Mouse (Mus musculus): ENCODE measurements around the gene Copz1. TPM values are rescaled to one million over a fixed set of nuclear protein-coding genes. Genes with fewer than 3 reads are reported as not detected.

The Copz1 gene
- polyA plus RNA-seq, 1 experiment from 2014 or later = 163 TPM

DNA sequence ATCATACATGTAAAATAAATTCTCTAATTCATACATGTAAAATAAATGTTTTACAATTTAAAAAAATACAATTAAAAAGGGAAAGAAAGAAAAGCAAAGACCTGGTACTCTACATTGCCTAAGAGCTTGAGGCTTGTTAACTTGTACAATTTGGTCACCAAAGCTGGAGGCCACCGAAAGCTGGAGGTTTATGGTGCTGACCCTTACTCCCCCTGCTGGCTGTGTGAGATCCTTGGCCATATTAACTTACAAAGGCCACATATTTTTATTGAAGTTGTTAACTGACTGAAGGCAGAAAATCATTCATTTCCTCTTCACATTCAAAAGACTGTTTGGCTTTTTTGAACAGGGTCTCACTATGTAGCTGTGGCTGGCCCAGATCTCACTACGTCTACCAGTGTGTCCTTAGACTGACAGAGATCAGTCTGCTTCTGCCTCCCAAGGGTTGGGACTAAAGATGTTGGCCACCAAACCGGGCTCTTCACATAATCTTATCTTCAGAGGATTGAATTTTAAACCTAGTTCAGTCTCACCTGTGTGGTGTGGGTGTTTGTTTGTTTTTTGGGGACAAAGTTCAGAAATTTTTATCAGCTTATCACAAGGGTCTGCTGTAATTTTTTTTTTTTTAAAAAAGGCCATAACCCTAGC is 8.4 kb downstream of the Copz1 start:
- Histone ChIP-seq H3K4me2 (no peak overlapping the region), H3K4me3 (no peak overlapping the region), H3K36me3 (peaks cover 11% of the 10 kb centered on the region), H3K9me3 (no peaks in the 10 kb centered on the region), H3K4me1 (peaks cover 25% of the 10 kb centered on the region), H3K27me3 (replicated peaks) (no peaks in the 10 kb centered on the region), H3K9ac (no peak overlapping the region), H3K27ac (replicated peaks) (no peak overlapping the region)
- WGBS = 59% methylated on average over 3 of the region's 3 CpGs
- no peak for ATAC-seq (ENCODE audit: extremely low read depth, insufficient number of reproducible peaks, low FRiP score, low TSS enrichment)

DNA sequence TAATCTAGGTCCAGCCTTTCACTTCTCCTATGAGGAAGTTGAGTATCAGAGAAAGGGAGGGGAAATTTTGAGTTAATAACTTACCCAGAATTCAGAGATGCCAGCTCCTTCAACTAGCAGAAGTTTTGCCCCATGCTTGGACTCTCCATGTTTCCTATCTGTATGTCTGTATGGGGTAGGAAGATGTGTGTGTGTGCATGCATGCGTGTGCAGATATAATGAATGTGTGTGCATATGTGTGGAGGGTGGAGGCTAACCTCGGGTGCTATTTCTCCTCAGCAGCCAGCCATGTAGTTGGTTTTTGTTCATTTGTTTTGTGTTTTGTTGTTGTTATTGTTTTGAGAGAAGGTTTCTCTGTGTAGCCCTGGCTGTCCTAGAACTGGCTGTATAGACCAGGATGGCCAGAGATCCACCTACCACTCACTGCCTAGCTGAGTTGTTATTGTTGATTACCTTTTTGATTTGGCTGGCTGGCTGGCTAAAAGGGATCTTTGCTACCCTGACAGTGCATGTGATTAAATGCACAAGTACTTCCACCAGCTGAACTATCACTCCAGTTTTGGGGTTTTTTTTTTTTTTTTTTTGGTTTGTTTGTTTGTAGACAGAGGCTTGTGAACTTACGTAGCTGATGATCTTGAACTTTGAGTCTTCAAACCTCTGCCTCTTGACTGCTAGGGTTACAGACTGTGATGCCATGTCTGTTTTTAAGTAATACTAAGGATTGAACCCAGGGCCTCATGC is 9.1 kb downstream of the Copz1 start:
- no peaks in the 10 kb centered on the region for H3K9me3 ChIP-seq
- H3K9ac ChIP-seq = no peak overlapping the region
- WGBS = 93% methylated on average over 3 of the region's 3 CpGs
- peaks cover 29% of the 10 kb centered on the region for H3K4me1 ChIP-seq
- H3K4me3 ChIP-seq = no peak overlapping the region
- H3K27ac ChIP-seq (replicated peaks) = no peak overlapping the region
- no peaks in the 10 kb centered on the region for H3K27me3 ChIP-seq (replicated peaks)
- ATAC-seq (ENCODE audit: extremely low read depth, insufficient number of reproducible peaks, low FRiP score, low TSS enrichment) = no peak
- H3K36me3 ChIP-seq = peaks cover 11% of the 10 kb centered on the region
- H3K4me2 ChIP-seq = no peak overlapping the region

DNA sequence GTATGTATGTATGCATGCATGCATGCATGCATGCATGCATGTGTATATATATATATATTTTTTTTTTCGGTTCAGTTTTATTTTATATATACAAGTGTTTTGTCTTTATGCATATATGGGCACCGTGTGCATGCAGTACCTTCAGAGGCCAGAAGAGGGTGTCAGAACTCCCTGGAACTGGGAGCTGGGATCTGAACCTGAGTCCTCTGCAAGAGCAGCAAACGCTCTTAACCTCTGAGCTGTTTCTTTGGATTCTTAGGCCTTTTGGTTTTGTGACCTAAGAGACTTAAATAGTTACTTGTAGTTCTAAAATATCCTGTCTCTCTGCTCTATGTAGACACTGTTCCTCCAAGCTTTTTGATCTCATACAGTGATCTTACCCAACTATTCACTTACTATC is 11.6 kb downstream of the Copz1 start:
- no peak for ATAC-seq (ENCODE audit: extremely low read depth, insufficient number of reproducible peaks, low FRiP score, low TSS enrichment)
- H3K9ac ChIP-seq = no peak overlapping the region
- peak overlapping the region; percentile 85; the same call in 1 of the 2 replicates for H3K27ac ChIP-seq (replicated peaks)
- H3K9me3 ChIP-seq = no peaks in the 10 kb centered on the region
- H3K4me1 ChIP-seq = peaks cover 29% of the 10 kb centered on the region
- H3K4me3 ChIP-seq = no peak overlapping the region
- peaks cover 17% of the 10 kb centered on the region for H3K36me3 ChIP-seq
- H3K4me2 ChIP-seq = no peak overlapping the region
- no peaks in the 10 kb centered on the region for H3K27me3 ChIP-seq (replicated peaks)
- 63% methylated on average over 3 of the region's 3 CpGs for WGBS

DNA sequence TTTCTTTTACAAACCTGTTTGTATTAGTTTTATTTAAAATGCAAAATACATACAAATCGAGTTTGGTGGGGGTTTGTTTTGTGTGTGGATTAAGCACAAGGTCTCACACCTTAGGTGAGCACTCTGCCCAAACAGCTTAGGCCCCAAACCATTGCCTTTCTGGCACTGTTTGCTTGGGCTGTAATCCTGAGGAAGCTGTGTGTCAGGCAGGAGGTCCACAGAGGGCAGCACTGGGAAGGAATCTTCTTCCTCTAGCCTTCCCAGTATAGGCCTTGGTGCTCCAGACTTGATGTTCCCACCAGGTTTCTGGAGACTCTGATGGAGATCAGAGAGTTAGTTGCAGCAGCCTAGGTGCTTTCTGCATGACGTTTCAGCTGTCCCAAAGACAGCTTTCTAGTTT is 12.1 kb downstream of the Copz1 start:
- H3K4me3 ChIP-seq = no peak overlapping the region
- 30% methylated on average over 2 of the region's 2 CpGs for WGBS
- H3K36me3 ChIP-seq = peaks cover 23% of the 10 kb centered on the region
- ATAC-seq (ENCODE audit: extremely low read depth, insufficient number of reproducible peaks, low FRiP score, low TSS enrichment) = no peak
- H3K9me3 ChIP-seq = no peaks in the 10 kb centered on the region
- H3K9ac ChIP-seq = peak overlapping the region; percentile 59; the same call in 1 of the 2 replicates
- H3K4me1 ChIP-seq = peaks cover 34% of the 10 kb centered on the region
- H3K27me3 ChIP-seq (replicated peaks) = no peaks in the 10 kb centered on the region
- peak overlapping the region; percentile 85 for H3K27ac ChIP-seq (replicated peaks)
- H3K4me2 ChIP-seq = no peak overlapping the region

DNA sequence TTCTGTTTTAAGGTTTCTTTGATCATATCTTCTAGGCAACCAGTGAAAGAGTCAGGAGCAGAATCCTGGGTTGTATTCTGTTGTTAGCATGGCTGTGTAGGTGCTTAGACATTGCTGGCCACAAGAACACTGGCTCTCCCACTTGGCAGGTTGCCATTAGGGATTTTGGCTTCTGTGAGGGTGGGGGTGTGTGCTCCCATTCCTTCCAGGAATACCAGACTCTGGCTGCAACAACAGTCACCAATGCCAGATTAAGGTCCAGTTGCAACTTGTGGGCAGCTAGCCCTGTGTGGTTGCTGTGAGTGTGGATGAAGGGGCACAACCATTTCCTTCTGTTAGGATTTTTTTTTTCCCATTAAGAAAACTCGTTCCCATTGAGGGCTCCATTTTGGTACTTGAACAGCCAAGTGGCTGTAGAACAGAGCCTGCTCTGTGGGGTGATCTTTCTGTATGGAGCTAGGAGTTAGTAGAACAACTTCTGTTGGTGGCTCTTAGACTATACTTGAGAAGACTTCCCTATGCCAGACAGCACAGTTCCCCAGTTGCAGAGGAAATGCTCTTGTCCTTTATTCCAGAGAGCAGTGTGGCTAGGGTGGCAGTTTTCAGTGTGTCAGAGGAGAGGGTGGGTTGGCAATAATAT is 13.4 kb downstream of the Copz1 start:
- ATAC-seq (ENCODE audit: extremely low read depth, insufficient number of reproducible peaks, low FRiP score, low TSS enrichment) = no peak
- Histone ChIP-seq H3K4me3 (no peak overlapping the region), H3K27me3 (replicated peaks) (no peaks in the 10 kb centered on the region), H3K9me3 (no peaks in the 10 kb centered on the region), H3K36me3 (peaks cover 33% of the 10 kb centered on the region), H3K9ac (peak overlapping the region; percentile 59; the same call in 1 of the 2 replicates), H3K4me2 (peak overlapping the region; percentile 24), H3K4me1 (peaks cover 30% of the 10 kb centered on the region), H3K27ac (replicated peaks) (peak overlapping the region; percentile 85)
- WGBS = 42% methylated on average over 1 of the region's 1 CpGs

DNA sequence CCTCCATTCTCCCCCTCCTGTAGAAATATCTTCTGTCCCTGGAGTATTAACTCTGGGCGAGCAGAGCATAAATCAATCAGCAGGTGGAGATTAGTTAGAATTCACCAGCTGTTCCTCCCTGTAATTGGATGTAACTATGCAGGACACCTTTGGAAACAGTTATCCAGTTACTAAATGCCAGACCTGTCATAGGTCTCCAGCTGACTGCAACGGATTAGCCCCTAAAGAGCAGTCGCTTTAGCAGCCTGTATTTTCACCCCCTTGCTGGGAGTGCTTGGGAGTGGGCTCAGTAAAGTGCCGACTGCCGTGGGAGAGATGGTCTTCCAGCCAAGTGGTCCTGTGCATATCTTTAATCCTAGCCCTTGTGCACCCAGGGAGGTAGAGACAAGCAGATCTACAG is 17.1 kb downstream of the Copz1 start:
- WGBS = 43% methylated on average over 5 of the region's 5 CpGs
- 0 out of 2 replicates have a peak, but pooled peaks cover 3% of the 10 kb centered on the region for H3K9me3 ChIP-seq
- no peak for ATAC-seq (ENCODE audit: extremely low read depth, insufficient number of reproducible peaks, low FRiP score, low TSS enrichment)
- H3K27ac ChIP-seq (replicated peaks) = no peak overlapping the region
- H3K4me3 ChIP-seq = no peak overlapping the region
- H3K36me3 ChIP-seq = peaks cover 64% of the 10 kb centered on the region
- H3K4me1 ChIP-seq = peaks cover 28% of the 10 kb centered on the region
- H3K27me3 ChIP-seq (replicated peaks) = no peaks in the 10 kb centered on the region
- no peak overlapping the region for H3K4me2 ChIP-seq
- peak overlapping the region; percentile 33; the same call in 1 of the 2 replicates for H3K9ac ChIP-seq

DNA sequence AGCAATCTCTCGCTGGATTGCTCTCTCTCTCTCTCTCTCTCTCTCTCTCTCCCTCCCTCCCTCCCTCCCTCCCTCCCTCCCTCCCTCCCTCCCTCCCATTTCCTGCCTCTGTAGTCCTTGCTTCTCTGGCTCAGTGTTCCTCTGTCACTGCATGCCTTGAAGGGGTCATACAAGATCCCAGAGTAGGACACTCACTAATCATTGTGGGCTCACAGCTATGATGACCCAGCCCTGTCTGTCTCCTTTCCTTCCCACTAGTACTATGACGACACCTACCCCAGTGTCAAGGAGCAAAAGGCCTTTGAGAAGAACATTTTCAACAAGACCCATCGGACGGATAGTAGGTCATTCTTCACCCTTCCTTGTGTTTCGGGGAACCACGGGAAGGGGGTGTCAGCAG is 17.9 kb downstream of the Copz1 start:
- Histone ChIP-seq H3K27me3 (replicated peaks) (no peaks in the 10 kb centered on the region), H3K27ac (replicated peaks) (no peak overlapping the region), H3K4me2 (no peak overlapping the region), H3K4me3 (no peak overlapping the region), H3K9ac (no peak overlapping the region), H3K4me1 (peaks cover 21% of the 10 kb centered on the region), H3K36me3 (peaks cover 71% of the 10 kb centered on the region), H3K9me3 (0 out of 2 replicates have a peak, but pooled peaks cover 3% of the 10 kb centered on the region)
- WGBS = 68% methylated on average over 6 of the region's 6 CpGs
- no peak for ATAC-seq (ENCODE audit: extremely low read depth, insufficient number of reproducible peaks, low FRiP score, low TSS enrichment)

- H3K9ac ChIP-seq = no peak overlapping the region
- peaks cover 19% of the 10 kb centered on the region for H3K4me1 ChIP-seq
- no peak overlapping the region for H3K4me3 ChIP-seq
- WGBS = 84% methylated on average over 9 of the region's 9 CpGs
- ATAC-seq (ENCODE audit: extremely low read depth, insufficient number of reproducible peaks, low FRiP score, low TSS enrichment) = no peak
- peaks cover 75% of the 10 kb centered on the region for H3K36me3 ChIP-seq
- no peaks in the 10 kb centered on the region for H3K27me3 ChIP-seq (replicated peaks)
- no peak overlapping the region for H3K27ac ChIP-seq (replicated peaks)
- no peak overlapping the region for H3K4me2 ChIP-seq
- 0 out of 2 replicates have a peak, but pooled peaks cover 3% of the 10 kb centered on the region for H3K9me3 ChIP-seq
Observed at GRCm38 (mm10) chr15:103290843-103291242, 18.3 kb downstream of the Copz1 start.

- H3K4me1 ChIP-seq = peaks cover 16% of the 10 kb centered on the region
- WGBS = 92% methylated on average over 4 of the region's 4 CpGs
- H3K4me3 ChIP-seq = no peak overlapping the region
- no peak overlapping the region for H3K27ac ChIP-seq (replicated peaks)
- ATAC-seq (ENCODE audit: extremely low read depth, insufficient number of reproducible peaks, low FRiP score, low TSS enrichment) = no peak
- no peaks in the 10 kb centered on the region for H3K27me3 ChIP-seq (replicated peaks)
- no peak overlapping the region for H3K4me2 ChIP-seq
- H3K36me3 ChIP-seq = peaks cover 87% of the 10 kb centered on the region
- no peak overlapping the region for H3K9ac ChIP-seq
- 0 out of 2 replicates have a peak, but pooled peaks cover 3% of the 10 kb centered on the region for H3K9me3 ChIP-seq
Observed at GRCm38 (mm10) chr15:103292673-103293345, 20.3 kb downstream of the Copz1 start.

GRCm38 (mm10) chr15:103293375-103293774 is 20.9 kb downstream of the Copz1 start:
- Histone ChIP-seq H3K36me3 (peaks cover 92% of the 10 kb centered on the region), H3K9ac (no peak overlapping the region), H3K4me2 (no peak overlapping the region), H3K27me3 (replicated peaks) (no peaks in the 10 kb centered on the region), H3K4me3 (no peak overlapping the region), H3K4me1 (peaks cover 16% of the 10 kb centered on the region), H3K27ac (replicated peaks) (no peak overlapping the region), H3K9me3 (0 out of 2 replicates have a peak, but pooled peaks cover 3% of the 10 kb centered on the region)
- no peak for ATAC-seq (ENCODE audit: extremely low read depth, insufficient number of reproducible peaks, low FRiP score, low TSS enrichment)
- 98% methylated on average over 2 of the region's 2 CpGs for WGBS

DNA sequence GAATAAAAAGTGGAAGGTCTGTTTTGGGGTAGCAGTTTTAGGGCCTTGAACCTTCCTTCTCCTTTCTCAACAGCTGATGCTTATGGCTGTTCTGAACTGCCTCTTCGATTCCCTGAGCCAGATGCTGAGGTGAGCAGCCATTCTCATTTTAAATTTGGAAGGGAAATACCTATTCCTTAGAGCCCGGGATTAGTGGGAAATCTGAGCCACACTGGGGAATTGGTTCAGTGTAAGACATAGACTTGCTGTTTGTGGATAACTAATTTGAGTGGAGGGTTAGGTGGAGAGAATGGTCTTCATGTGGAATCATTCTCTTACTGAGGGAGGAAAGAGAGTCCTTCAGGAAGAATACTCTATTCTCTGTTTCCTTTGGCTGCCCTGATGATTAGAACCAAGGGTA is 22.1 kb downstream of the Copz1 start:
- WGBS = 80% methylated on average over 2 of the region's 2 CpGs
- no peak overlapping the region for H3K4me3 ChIP-seq
- H3K4me2 ChIP-seq = no peak overlapping the region

More for the DNA sequence above, 22.1 kb downstream of the Copz1 start:
- Histone ChIP-seq H3K36me3 (peaks cover 92% of the 10 kb centered on the region), H3K4me1 (peaks cover 18% of the 10 kb centered on the region), H3K27me3 (replicated peaks) (no peaks in the 10 kb centered on the region), H3K9me3 (0 out of 2 replicates have a peak, but pooled peaks cover 3% of the 10 kb centered on the region), H3K9ac (no peak overlapping the region), H3K27ac (replicated peaks) (no peak overlapping the region)
- no peak for ATAC-seq (ENCODE audit: extremely low read depth, insufficient number of reproducible peaks, low FRiP score, low TSS enrichment)
